Mouse (Mus musculus) kidney, embryonic 16.5 days (tissue): ENCODE measurements at regions not wholly inside any gene's neighbourhood (a gene's known extent, or its start where the extent isn't known, plus 50 kb on each side); places are given as distances from the start of the nearest gene placed in this dataset.

Experiments used
- ATAC-seq: fragments of 200-750 bp; cut with Nextera tagmentation; 2 replicates; pipeline ENCODE4 v1.8.0; 2017; ENCODE audit warnings: moderate TSS enrichment; ENCODE audit not compliant: low FRiP score, low TSS enrichment
- H3K27ac ChIP-seq: fragments of 300-500 bp; sonication (generic); 2 replicates; pipeline ENCODE4 v1.5.1; 2014; ENCODE audit warnings: low read length
- H3K27me3 ChIP-seq: fragments of 300-500 bp; sonication (generic); 2 replicates; pipeline ENCODE4 v1.6.1; 2014; ENCODE audit warnings: low read length, control low read depth, mixed read lengths; ENCODE audit not compliant: insufficient read depth
- H3K36me3 ChIP-seq: fragments of 300-500 bp; sonication (generic); 2 replicates; pipeline ENCODE4 v1.6.1; 2014; ENCODE audit warnings: low read length, control low read depth, mixed read lengths; ENCODE audit not compliant: insufficient read depth
- H3K4me1 ChIP-seq: fragments of 300-500 bp; sonication (generic); 2 replicates; pipeline ENCODE4 v1.6.1; 2014; ENCODE audit warnings: low read length, control low read depth, mixed read lengths; ENCODE audit not compliant: insufficient read depth
- H3K4me2 ChIP-seq: fragments of 300-500 bp; sonication (generic); replicated peaks from 2 replicates; pipeline ENCODE4 v1.6.1; 2014; ENCODE audit warnings: low read depth, low read length
- H3K4me3 ChIP-seq: fragments of 300-500 bp; sonication (generic); 2 replicates; pipeline ENCODE4 v1.5.1; 2014; ENCODE audit warnings: mild to moderate bottlenecking, low read length
- H3K9ac ChIP-seq: fragments of 300-500 bp; sonication (generic); replicated peaks from 2 replicates; pipeline ENCODE4 v1.6.1; 2014; ENCODE audit warnings: low read length
- H3K9me3 ChIP-seq: fragments of 300-500 bp; sonication (generic); 2 replicates; pipeline ENCODE4 v1.6.1; 2016; ENCODE audit warnings: low read length, control low read depth
- WGBS: fragments of 180-500 bp; shearing (Covaris S2); extraction: QIAGEN DNeasy Blood & Tissue Kit; methylation state at CpG from one replicate; pipeline ENCODE4 v1.1.7; 2014; 5-methylcytosine and 5-hydroxymethylcytosine counted together

DNA sequence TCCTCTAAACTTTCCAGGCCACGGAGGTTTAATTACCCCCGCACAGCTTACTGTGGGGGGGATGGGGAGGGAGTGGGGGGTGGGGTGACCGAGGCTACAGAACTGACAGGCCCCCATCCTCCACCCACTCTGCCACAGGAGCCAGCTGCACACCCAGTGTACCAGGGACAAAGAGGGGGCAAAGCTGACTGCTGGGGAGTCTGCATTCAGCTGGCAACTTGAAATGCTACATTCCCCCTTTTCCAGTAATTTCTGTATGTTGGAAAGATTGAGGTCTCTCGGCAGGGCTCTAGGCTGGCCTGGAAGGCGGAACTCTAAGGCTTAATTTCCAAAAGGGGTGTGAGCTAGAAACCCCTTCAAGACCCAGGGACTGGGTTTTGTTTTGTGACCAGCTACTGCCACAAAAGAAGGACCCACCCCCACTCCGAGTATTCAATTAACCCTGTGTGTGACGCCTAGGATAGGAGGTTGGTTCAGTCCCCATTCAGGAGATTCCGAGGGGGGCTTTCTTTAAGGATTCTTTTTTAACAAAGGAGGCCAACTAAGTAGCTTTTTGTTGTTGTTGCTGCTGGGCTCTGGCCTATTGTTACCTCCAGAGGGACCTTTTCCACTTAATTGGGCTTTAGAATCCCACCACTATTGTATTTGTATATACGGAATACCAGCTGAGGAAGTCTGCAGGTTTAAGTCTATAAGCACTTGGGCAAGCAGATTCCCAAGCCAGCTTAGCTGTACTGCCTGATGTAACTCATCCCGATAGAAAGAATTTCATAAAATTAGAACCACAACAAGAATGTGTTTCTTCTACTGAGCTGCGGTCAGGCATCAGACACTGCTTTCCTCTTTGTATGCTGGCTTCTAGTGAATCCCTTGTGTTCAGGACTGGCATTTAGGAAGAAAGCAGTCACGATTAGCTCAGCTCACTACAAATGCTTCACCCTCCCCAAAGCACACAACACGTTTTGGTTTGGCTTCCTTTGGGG is 191.2 kb downstream of the Sox11 start:
- no peak overlapping the region for H3K27ac ChIP-seq
- H3K36me3 ChIP-seq, result no peaks in the 10 kb centered on the region
- no peak overlapping the region for H3K4me2 ChIP-seq
- 36% methylated on average over 13 of the region's 13 CpGs for WGBS
- H3K4me1 ChIP-seq, result peaks cover 12% of the 10 kb centered on the region
- ATAC-seq, result peak; percentile 36; the same call in 1 of the 2 replicates
- H3K27me3 ChIP-seq, result no peaks in the 10 kb centered on the region
- no peak overlapping the region for H3K9ac ChIP-seq
- no peak overlapping the region for H3K4me3 ChIP-seq
- no peaks in the 10 kb centered on the region for H3K9me3 ChIP-seq

- Histone ChIP-seq H3K4me1 (peaks cover 7% of the 10 kb centered on the region; the same call in 1 of the 2 replicates), H3K27me3 (no peaks in the 10 kb centered on the region), H3K4me3 (no peak overlapping the region), H3K4me2 (no peak overlapping the region), H3K36me3 (no peaks in the 10 kb centered on the region), H3K27ac (no peak overlapping the region), H3K9me3 (no peaks in the 10 kb centered on the region), H3K9ac (no peak overlapping the region)
- WGBS, result 38% methylated on average over 8 of the region's 8 CpGs
- peak; percentile 40; the same call in 1 of the 2 replicates for ATAC-seq
Measured at GRCm38 (mm10) chr12:27143310-27143709, 199.1 kb downstream of the Sox11 start.

DNA sequence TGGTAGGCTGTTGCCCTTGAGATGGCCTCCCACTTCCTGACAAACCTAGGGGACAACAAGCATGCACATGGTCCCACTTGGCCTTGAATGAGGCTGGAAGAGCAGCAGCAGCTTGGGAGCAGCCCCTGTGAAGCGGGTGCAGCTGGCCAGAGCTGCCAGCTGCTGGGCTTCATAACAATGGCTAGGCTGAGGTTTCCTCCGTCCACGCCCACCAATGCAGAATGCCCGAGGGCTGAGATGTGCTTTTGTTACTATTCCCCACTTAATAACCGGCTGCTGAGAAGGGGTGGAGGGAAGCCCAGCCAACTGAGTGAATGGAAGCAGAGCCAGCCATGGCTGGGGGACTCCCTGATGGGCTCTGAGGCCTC is 202.1 kb downstream of the Sox11 start:
- no peaks in the 10 kb centered on the region for H3K9me3 ChIP-seq

DNA sequence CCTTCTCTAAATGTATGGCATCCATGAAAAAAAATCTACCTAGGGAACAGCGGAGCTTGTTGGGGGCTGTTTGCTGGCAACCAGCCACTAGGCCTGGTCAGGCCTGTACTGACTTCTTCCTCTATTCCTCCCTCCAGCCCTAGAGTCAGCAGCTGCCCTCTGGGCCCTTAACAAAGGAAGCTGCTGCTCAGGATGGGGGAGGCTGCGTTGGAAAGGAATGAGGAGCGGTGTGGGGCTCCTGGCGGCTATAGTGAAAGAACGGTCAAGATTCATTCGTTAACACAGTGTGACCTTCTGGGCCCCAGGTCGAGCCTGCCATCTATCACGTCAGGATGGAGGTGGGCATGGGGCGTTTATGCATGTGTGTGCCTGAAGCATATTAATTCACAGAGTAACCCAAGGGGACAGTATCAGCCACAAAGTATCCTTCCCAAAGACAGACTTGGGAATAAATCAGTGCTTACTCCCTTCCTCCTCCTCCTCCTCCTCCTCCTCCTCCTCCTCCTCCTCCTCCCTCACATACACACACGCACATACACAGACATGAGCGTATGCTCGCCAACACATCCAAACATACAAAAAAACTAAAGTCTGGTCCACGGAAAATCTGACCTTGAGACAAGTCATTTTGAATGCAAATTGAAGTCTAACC is 202.6 kb downstream of the Sox11 start:
- peaks cover 17% of the 10 kb centered on the region; the same call in 1 of the 2 replicates for H3K4me1 ChIP-seq
- 0 out of 2 replicates have a peak overlapping the region, but pooled peaks have one; percentile 45 for H3K27ac ChIP-seq
- no peaks in the 10 kb centered on the region for H3K9me3 ChIP-seq
- H3K4me3 ChIP-seq, result no peak overlapping the region
- 0 out of 2 replicates have a peak overlapping the region, but pooled peaks have one; percentile 0 for H3K9ac ChIP-seq
- no peaks in the 10 kb centered on the region for H3K36me3 ChIP-seq
- H3K4me2 ChIP-seq, result no peak overlapping the region
- ATAC-seq, result peak; percentile 80
- WGBS, result 16% methylated on average over 11 of the region's 13 CpGs
- H3K27me3 ChIP-seq, result no peaks in the 10 kb centered on the region

More for the DNA sequence above, 202.1 kb downstream of the Sox11 start:
- Histone ChIP-seq H3K27ac (0 out of 2 replicates have a peak overlapping the region, but pooled peaks have one; percentile 45), H3K27me3 (no peaks in the 10 kb centered on the region), H3K9ac (no peak overlapping the region), H3K4me2 (no peak overlapping the region), H3K4me3 (no peak overlapping the region), H3K36me3 (no peaks in the 10 kb centered on the region), H3K4me1 (peaks cover 17% of the 10 kb centered on the region; the same call in 1 of the 2 replicates)
- 0 out of 2 replicates have a peak, but pooled peaks have one; percentile 26 for ATAC-seq
- 34% methylated on average over 5 of the region's 5 CpGs for WGBS

DNA sequence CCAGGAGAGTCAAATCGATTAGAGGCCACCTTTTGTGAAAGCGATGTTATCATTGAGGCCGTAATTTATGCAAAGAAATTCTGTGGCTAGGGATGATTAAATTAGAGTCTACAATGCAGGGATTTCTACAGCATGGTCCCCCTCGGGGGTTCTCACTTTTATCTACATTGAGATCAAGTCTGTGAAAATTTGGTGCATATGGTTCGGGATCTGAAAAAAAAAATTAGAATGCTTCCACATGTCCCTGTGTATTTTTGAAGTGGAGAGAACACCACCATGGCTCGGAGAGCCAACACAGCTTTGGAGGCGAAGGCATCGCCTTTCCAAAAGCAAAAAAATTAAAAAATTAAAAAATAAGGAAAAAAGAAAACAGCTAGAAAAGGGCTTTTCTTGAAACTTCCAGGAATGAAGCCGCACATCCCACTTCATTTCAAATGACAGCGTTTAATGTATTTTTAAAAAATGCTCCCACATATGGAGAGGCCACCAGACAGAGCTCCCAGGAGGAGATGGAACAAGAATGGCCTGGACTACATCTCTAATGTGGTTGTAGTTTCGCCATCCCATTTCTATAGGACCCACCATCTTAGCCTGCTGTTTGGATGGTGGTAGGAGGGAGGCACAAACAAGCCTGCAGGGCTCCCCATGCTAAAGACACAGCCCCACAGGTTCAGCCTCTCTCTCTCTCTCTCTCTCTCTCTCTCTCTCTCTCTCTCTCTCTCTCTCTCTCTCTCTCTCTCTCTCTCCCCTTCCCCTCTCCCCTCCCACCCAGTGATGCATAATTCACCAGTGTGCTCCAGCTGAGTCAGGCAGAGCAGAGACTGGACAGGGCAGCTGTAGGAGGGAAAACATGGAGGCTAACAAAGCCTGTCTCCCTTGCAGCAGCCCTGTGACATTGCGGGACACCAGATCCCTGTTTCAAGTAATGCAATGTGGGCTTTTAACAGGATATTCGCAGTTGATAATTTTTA is 203.4 kb downstream of the Sox11 start:
- Histone ChIP-seq H3K27me3 (no peaks in the 10 kb centered on the region), H3K27ac (no peak overlapping the region), H3K9me3 (no peaks in the 10 kb centered on the region), H3K36me3 (no peaks in the 10 kb centered on the region), H3K4me1 (peaks cover 17% of the 10 kb centered on the region; the same call in 1 of the 2 replicates), H3K9ac (no peak overlapping the region), H3K4me2 (no peak overlapping the region), H3K4me3 (no peak overlapping the region)
- WGBS, result 69% methylated on average over 13 of the region's 13 CpGs
- no peak; the same call in 1 of the 2 replicates for ATAC-seq

DNA sequence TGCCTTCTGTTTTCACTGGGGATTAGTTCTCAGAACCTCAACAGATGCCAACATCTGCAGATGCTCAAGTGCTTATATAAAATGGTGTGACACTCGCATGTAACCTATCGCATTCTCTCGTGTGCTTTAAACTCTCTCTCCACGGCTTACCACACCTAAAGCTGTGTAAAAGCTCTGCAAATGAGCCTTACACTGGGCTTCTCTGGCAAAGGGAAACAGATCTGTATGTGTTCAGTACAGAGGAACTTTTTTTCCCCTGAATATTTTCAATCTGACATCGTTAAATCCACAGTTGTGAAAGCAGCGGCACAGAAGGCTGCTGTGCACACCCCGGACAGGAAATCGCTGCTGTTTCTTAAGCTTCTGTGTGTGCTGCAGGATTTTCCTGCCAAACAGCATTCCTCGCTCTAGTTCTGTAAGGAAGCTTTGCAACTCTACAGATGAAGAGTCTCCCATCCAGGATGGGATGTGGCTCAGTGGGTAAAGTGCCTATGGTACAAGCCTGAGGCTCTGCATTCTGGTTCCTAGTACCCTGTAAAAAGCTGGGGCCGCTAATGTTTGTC is 206.3 kb downstream of the Sox11 start:
- Histone ChIP-seq H3K4me2 (peak overlapping the region; percentile 34; the same call in 1 of the 2 replicates), H3K9ac (peak overlapping the region; percentile 25; the same call in 1 of the 2 replicates), H3K4me1 (peaks cover 17% of the 10 kb centered on the region; the same call in 1 of the 2 replicates), H3K36me3 (no peaks in the 10 kb centered on the region), H3K27me3 (no peaks in the 10 kb centered on the region), H3K27ac (peak overlapping the region; percentile 60; the same call in 1 of the 2 replicates), H3K9me3 (no peaks in the 10 kb centered on the region), H3K4me3 (no peak overlapping the region)
- no peak for ATAC-seq
- 35% methylated on average over 10 of the region's 10 CpGs for WGBS

- peaks cover 2% of the 10 kb centered on the region; the same call in 1 of the 2 replicates for H3K4me1 ChIP-seq
- no peaks in the 10 kb centered on the region for H3K27me3 ChIP-seq
- WGBS, result 95% methylated on average over 1 of the region's 1 CpGs
- H3K27ac ChIP-seq, result no peak overlapping the region
- no peak overlapping the region for H3K4me3 ChIP-seq
- no peak for ATAC-seq
- H3K36me3 ChIP-seq, result no peaks in the 10 kb centered on the region
- H3K4me2 ChIP-seq, result no peak overlapping the region
- H3K9ac ChIP-seq, result no peak overlapping the region
- H3K9me3 ChIP-seq, result no peaks in the 10 kb centered on the region
Measured at GRCm38 (mm10) chr12:27130544-27130943, 211.8 kb downstream of the Sox11 start.

DNA sequence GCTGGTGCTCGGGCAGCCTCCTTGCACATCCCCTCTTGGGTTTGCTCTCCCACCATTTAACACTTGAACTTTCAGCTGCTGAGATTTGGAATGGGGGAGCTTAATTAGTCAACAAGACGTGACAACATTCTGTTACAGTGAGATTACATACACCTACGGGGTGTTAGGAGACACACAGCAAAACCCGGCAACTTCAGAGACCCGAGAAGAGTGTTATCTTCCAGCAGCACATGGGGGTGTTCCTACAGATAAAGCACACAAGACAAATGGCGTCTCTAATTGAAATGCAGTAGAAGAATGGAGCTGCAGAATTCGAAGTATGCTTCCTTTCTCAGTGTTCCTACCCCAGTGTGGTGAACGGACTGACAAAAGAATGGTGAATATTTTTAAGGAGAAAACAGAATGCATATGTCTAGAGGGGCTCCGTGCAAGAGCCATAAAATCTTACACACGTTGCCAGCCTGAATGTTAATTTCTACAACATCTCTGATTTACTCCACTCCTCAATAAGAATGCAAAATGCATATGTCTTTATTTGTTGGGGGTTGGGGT is 215.2 kb downstream of the Sox11 start:
- Histone ChIP-seq H3K36me3 (no peaks in the 10 kb centered on the region), H3K4me1 (no peaks in the 10 kb centered on the region), H3K27me3 (no peaks in the 10 kb centered on the region), H3K9me3 (no peaks in the 10 kb centered on the region), H3K4me3 (no peak overlapping the region), H3K27ac (no peak overlapping the region), H3K4me2 (no peak overlapping the region), H3K9ac (no peak overlapping the region)
- ATAC-seq, result no peak
- 55% methylated on average over 10 of the region's 10 CpGs for WGBS
